ENCODE assay signal across 10 mouse cellular contexts in genomic region chr16:95860810-95861209, GRCm38 (mm10).
DNase-seq lines count a peak whose midpoint lies in the region; ATAC-seq lines count a peak whose summit lies in the region.
"Had no signal": no experiment of that assay in that cellular context is flagged by ENCODE, and none has a peak within 500 bp of the region (broad histone marks: within the 10 kb centered on the region; RNA-seq: fewer than 3 reads in every experiment).

No protein-coding gene starts in this region.

- WGBS in heart, embryonic 15.5 days = 66% methylated on average over 9 of the region's 9 CpGs
- WGBS in stomach, embryonic 14.5 days = 84% methylated on average over 9 of the region's 9 CpGs

- ATAC-seq in heart, embryonic 15.5 days (replicated peaks; ENCODE audit: insufficient number of reproducible peaks, insufficient read depth, low FRiP score, low read depth) = no peak; the same call in 1 of the 2 replicates
- no peak for ATAC-seq in stomach, embryonic 14.5 days (ENCODE audit: insufficient number of reproducible peaks, insufficient read depth, low FRiP score, low read depth)

- no peak for DNase-seq in heart, postnatal 36 days
- peak; percentile 66 for DNase-seq in thymus, postnatal 0 days (ENCODE audit: low spot score)
- no peak for DNase-seq in thymus, adult 18-20 months
- DNase-seq in heart, postnatal 4 days = peak; percentile 5
- DNase-seq in cerebellum, postnatal 10 days = no peak
- no peak for DNase-seq in adrenal gland, postnatal 4 days (ENCODE audit: low spot score in 2 of 2)
- DNase-seq: midbrain, embryonic 14.5 days had no signal

- H3K27me3 ChIP-seq in heart, embryonic 15.5 days = no peaks in the 10 kb centered on the region
- H3K27me3 ChIP-seq in stomach, embryonic 14.5 days (ENCODE audit: control insufficient read depth, insufficient read depth, low read length) = no peaks in the 10 kb centered on the region
- H3K27me3 ChIP-seq: limb, embryonic 12.5 days had no signal

- H3K4me2 ChIP-seq in heart, embryonic 15.5 days = no peak overlapping the region
- H3K4me2 ChIP-seq in stomach, embryonic 14.5 days (replicated peaks; ENCODE audit: low read depth, low read length) = no peak overlapping the region
- H3K4me2 ChIP-seq: limb, embryonic 12.5 days had no signal

- peaks cover 32% of the 10 kb centered on the region for H3K4me1 ChIP-seq in heart, embryonic 15.5 days (replicated peaks)
- H3K4me1 ChIP-seq in stomach, embryonic 14.5 days (ENCODE audit: control insufficient read depth, insufficient read depth, low read length) = no peaks in the 10 kb centered on the region; the same call in 1 of the 2 replicates

- intact Hi-C loops in heart, postnatal 36 days (cut with DNase I) = loop anchor here (1.0 to 5.0 kb wide), 5 partner anchors 30 to 399 kb away; partner anchors contain the start of gene Ets2

- H3K27ac ChIP-seq in heart, embryonic 15.5 days = peak overlapping the region; percentile 77
- H3K27ac ChIP-seq in stomach, embryonic 14.5 days (ENCODE audit: low read length) = peak overlapping the region; percentile 33; the same call in 1 of the 2 replicates
- H3K27ac ChIP-seq: limb, embryonic 12.5 days had no signal

- H3K36me3 ChIP-seq in heart, embryonic 15.5 days = no peaks in the 10 kb centered on the region
- H3K36me3 ChIP-seq in stomach, embryonic 14.5 days (ENCODE audit: control insufficient read depth, insufficient read depth, low read length) = no peaks in the 10 kb centered on the region
- H3K36me3 ChIP-seq: limb, embryonic 12.5 days had no signal

- H3K4me3 ChIP-seq in heart, embryonic 15.5 days = no peak overlapping the region
- H3K4me3 ChIP-seq in stomach, embryonic 14.5 days (ENCODE audit: low read depth, low read length) = no peak overlapping the region
- H3K4me3 ChIP-seq: limb, embryonic 12.5 days had no signal

- no peak overlapping the region for H3K9ac ChIP-seq in heart, embryonic 15.5 days
- H3K9ac ChIP-seq in stomach, embryonic 14.5 days (replicated peaks; ENCODE audit: low read depth, low read length) = no peak overlapping the region
- H3K9ac ChIP-seq: limb, embryonic 12.5 days had no signal

- H3K9me3 ChIP-seq in heart, embryonic 15.5 days (replicated peaks) = no peaks in the 10 kb centered on the region
- no peaks in the 10 kb centered on the region for H3K9me3 ChIP-seq in stomach, embryonic 14.5 days (ENCODE audit: control insufficient read depth, low read depth, low read length)
- H3K9me3 ChIP-seq: limb, embryonic 12.5 days had no signal

Comparison
In these comparisons a context has a peak if more than half of its experiments do, and no peak if none do; other contexts are left out.
1. DNase-seq: peak in thymus, postnatal 0 days (single experiment) and heart, postnatal 4 days (single experiment); none in heart, postnatal 36 days (0 of 2), thymus, adult 18-20 months (0 of 2), cerebellum, postnatal 10 days (0 of 2) and adrenal gland, postnatal 4 days (0 of 2).